Mouse (Mus musculus): Measurements from ENCODE around the gene Klf12.

DNA sequence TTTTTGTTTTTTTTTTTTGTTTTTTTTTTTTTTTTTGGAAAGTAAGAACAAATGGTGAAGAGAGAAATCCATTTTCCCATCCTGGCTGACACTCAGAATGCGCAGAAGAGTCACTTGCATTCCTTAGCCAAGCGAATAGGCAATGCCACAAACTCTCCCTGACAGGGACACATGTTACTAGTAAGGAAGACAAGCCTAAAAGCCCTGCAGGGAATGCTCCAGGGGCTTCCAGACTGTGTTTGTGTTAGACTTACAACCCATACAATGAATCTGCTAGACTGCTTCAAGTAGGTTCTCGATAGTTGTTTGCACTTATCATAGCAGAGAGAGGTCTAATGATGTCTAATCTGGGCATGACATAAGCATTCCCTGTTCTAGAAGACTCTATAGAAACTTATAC is 164.6 kb downstream of the Klf12 start:
- TF ChIP-seq CTCF (conservative IDR thresholded peaks at IDR 0.05 in 1 of 2, IDR thresholded peaks at IDR 0.05 in 1 of 2; ENCODE audit: low read depth in 2 of 2, low read length in 2 of 2), result no peak
- TF ChIP-seq BHLHE40 (IDR thresholded peaks at IDR 0.05; ENCODE audit: low read depth, low read length), result no peak
- no peak for TF ChIP-seq CHD2 (IDR thresholded peaks at IDR 0.05; ENCODE audit: low read length)
- TF ChIP-seq POLR2A (IDR thresholded peaks at IDR 0.05; ENCODE audit: low read depth, low read length), result no peak
- no peak for TF ChIP-seq ETS1 (conservative IDR thresholded peaks at IDR 0.05; ENCODE audit: low read depth, low read length)
- TF ChIP-seq TBP (conservative IDR thresholded peaks at IDR 0.05; ENCODE audit: low read depth, low read length), result no peak
- TF ChIP-seq MAFK (IDR thresholded peaks at IDR 0.05; ENCODE audit: insufficient replicate concordance, low read length), result no peak

Data from CH12.LX (cell line).